Mouse (Mus musculus) megakaryocyte-erythroid progenitor cell, adult 5 weeks (primary cell): Measurements from ENCODE around the gene Defb30. TPM values are rescaled to one million over a fixed set of nuclear protein-coding genes. Genes with fewer than 3 reads are reported as not detected.

ENCODE experiments used
- polyA plus RNA-seq: library from polyadenylated mRNA; stranded (reverse); fragments of >175 nt; gene quantifications from 2 replicates; pipeline ENCODE4 v1.2.3, GENCODE M21; 2012

The Defb30 gene
- polyA plus RNA-seq, result not detected in 2 replicates

GRCm38 (mm10) chr14:63049910-63050370 is at the start of gene Defb30:
TSS of gene Defb30 (minus strand) at chr14:63049960.

GRCm38 (mm10) chr14:63046691-63047090 is 3.1 kb downstream of the Defb30 start, which contains the start of gene Defb42:
TSS of gene Defb42 (plus strand) at chr14:63046991.

DNA sequence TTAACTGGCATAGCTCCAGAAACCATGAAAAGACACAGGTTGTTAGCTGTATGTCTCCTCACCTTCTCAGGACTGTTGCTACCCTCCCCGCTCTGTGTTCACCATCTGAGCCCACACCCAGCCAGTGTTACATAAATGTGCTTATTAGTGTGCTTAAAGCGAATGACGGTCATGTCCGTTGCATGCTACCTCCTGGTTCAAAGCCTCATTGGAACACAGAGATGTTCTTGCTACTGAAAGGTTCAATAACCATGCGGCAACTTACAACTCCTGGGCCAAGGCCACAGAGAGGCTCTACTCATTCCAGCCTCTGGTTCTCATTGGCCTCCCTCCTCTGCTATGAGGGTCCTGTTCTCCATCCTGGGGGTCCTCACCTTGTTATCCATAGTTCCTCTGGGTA is 38.3 kb downstream of the Defb30 start, which contains the start of gene Defb43:
Gene Defb43, plus strand, starts transcription at position 301 of the 400 bp plus-strand sequence.

DNA sequence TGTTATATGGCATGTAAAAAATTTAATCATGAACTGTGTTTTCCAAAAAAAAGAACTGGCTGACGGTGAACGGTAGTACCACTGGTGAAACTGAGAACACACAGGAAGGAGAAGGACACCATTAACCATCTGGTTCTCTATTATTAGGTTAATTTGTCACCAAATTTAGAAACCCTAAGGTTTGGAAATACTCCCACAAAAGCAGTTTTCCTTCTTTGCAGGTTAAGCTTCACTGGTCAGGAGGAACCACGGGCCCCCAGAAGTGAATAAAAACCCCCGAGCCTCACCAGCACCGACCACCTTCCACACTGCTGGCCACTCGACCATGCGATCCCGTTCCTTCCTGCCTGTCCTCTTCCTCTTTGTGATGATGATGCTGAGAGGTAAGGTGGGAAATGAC is 52.0 kb downstream of the Defb30 start, which contains the start of gene Defb47:
Gene Defb47, plus strand, starts transcription at position 301 of the 400 bp plus-strand sequence.

DNA sequence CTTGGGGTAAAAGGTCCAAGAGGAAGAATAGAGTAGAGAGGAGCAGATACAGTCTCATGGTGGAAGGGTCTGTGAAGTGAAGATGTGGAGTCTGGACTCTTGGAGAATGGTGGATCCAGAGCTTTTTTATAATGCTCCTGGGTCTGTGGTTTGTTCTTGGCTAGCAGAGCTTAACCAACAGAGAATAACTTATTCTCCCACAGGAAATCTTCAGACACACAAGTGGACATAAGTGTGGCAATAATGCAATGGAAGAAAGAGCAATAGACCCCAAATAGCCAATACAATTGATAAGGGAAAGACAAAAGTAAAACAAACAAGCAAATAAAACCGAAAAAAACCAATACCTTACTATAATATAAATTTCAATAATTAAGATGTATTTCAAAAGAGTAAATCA is 65.3 kb downstream of the Defb30 start, which contains the start of gene Defb48:
Gene Defb48, minus strand, starts transcription at position 101 of the 400 bp plus-strand sequence.

Other genes starting within 250 kb of the Defb30 start
- 4.6 and 6.1 TPM in 2 replicates for gene Wdfy2, start 212.3 kb downstream of the Defb30 start, polyA plus RNA-seq
- not detected in 2 replicates for gene Defb48, start 65.5 kb downstream of the Defb30 start, polyA plus RNA-seq
- 0.53 TPM in 1 of 2 replicates, not detected in the other for gene Defb47, start 51.9 kb downstream of the Defb30 start, polyA plus RNA-seq
- not detected in 2 replicates for gene Defb43, start 38.2 kb downstream of the Defb30 start, polyA plus RNA-seq
- not detected in 2 replicates for gene Defb42, start 3.0 kb downstream of the Defb30 start, polyA plus RNA-seq